ENCODE assay signal across 23 mouse cellular contexts in the genomic region with DNA sequence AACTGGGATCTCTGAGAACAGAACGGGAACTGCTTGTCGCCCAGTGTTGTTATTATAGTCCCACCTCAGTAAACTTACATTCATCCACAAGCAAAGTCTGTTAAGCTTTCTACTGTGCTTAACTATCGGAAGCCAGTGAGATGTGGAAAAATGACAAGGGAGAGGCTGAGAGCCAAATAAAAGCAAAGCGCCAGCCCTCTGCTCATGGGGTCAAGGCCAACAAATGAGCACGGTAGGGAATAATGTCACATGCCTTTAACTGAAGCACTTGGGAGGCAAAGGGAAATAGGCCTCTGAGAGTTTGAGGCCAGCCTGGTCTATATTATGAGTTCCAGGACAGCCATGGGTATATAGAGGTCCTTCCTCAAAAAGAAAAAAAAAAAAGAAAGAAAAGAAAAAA. TPM values are rescaled to one million over a fixed set of nuclear protein-coding genes. Genes with fewer than 3 reads are reported as not detected.
DNase-seq lines count a peak whose midpoint lies in the region; ATAC-seq and TF ChIP-seq lines count a peak whose summit lies in the region.
"Had no signal": no experiment of that assay in that cellular context is flagged by ENCODE, and none has a peak within 500 bp of the region (broad histone marks: within the 10 kb centered on the region; RNA-seq: fewer than 3 reads in every experiment).

No protein-coding gene starts in this region.

- H3K4me1 ChIP-seq in kidney, embryonic 16.5 days (ENCODE audit: insufficient read depth, low read length) = no peaks in the 10 kb centered on the region
- H3K4me1 ChIP-seq in intestine, postnatal 0 days (replicated peaks; ENCODE audit: control insufficient read depth, insufficient read depth, low read length) = no peaks in the 10 kb centered on the region
- H3K4me1 ChIP-seq: embryonic facial prominence, embryonic 10.5 days; forebrain, embryonic 10.5 days; hindbrain, embryonic 13.5 days; limb, embryonic 12.5 days; liver, embryonic 12.5 days had no signal

- H3K36me3 ChIP-seq in kidney, embryonic 16.5 days (ENCODE audit: insufficient read depth, low read length) = no peaks in the 10 kb centered on the region
- H3K36me3 ChIP-seq in intestine, postnatal 0 days (ENCODE audit: control insufficient read depth, insufficient read depth) = no peaks in the 10 kb centered on the region
- H3K36me3 ChIP-seq: embryonic facial prominence, embryonic 10.5 days; forebrain, embryonic 10.5 days; hindbrain, embryonic 13.5 days; limb, embryonic 12.5 days; liver, embryonic 12.5 days had no signal

- 65% methylated on average over 5 of the region's 5 CpGs for WGBS in kidney, embryonic 16.5 days
- WGBS in intestine, postnatal 0 days = 65% methylated on average over 5 of the region's 5 CpGs

- no peaks in the 10 kb centered on the region for H3K9me3 ChIP-seq in kidney, embryonic 16.5 days (ENCODE audit: low read length)
- H3K9me3 ChIP-seq in intestine, postnatal 0 days (ENCODE audit: control insufficient read depth) = no peaks in the 10 kb centered on the region
- H3K9me3 ChIP-seq: embryonic facial prominence, embryonic 10.5 days; forebrain, embryonic 10.5 days; hindbrain, embryonic 13.5 days; limb, embryonic 12.5 days; liver, embryonic 12.5 days had no signal

- peaks cover 3% of the 10 kb centered on the region; the same call in 1 of the 2 replicates for H3K27me3 ChIP-seq in kidney, embryonic 16.5 days (ENCODE audit: insufficient read depth, low read length)
- H3K27me3 ChIP-seq in intestine, postnatal 0 days (replicated peaks; ENCODE audit: control insufficient read depth, insufficient read depth, low read length) = no peaks in the 10 kb centered on the region
- H3K27me3 ChIP-seq: liver, embryonic 12.5 days had no signal

- 0 out of 2 replicates have a peak, but pooled peaks have one; percentile 35 for ATAC-seq in kidney, embryonic 16.5 days (ENCODE audit: low FRiP score, low TSS enrichment)
- no peak for ATAC-seq in intestine, postnatal 0 days
- ATAC-seq: forebrain, postnatal 0 days; liver, embryonic 12.5 days had no signal

- TF ChIP-seq CTCF in intestine, postnatal 0 days (IDR thresholded peaks at IDR 0.05; ENCODE audit: low read depth) = no peak

- H3K4me3 ChIP-seq in kidney, embryonic 16.5 days (ENCODE audit: low read length) = no peak overlapping the region
- no peak overlapping the region for H3K4me3 ChIP-seq in intestine, postnatal 0 days (ENCODE audit: low read depth, low read length)
- H3K4me3 ChIP-seq: embryonic facial prominence, embryonic 10.5 days; forebrain, embryonic 10.5 days; heart, adult 2 months; hindbrain, embryonic 13.5 days; limb, embryonic 12.5 days; liver, embryonic 12.5 days had no signal

- no peak overlapping the region for H3K9ac ChIP-seq in kidney, embryonic 16.5 days (replicated peaks; ENCODE audit: low read length)
- no peak overlapping the region for H3K9ac ChIP-seq in intestine, postnatal 0 days (ENCODE audit: low read depth, low read length)
- H3K9ac ChIP-seq: forebrain, postnatal 0 days; hindbrain, embryonic 13.5 days; limb, embryonic 12.5 days; liver, embryonic 12.5 days had no signal

- peak; percentile 40 for DNase-seq in adrenal gland, adult 2 months
- no peak for DNase-seq in adrenal gland, postnatal 4 days (ENCODE audit: low spot score in 2 of 2)
- DNase-seq in kidney, adult 18-20 months = no peak
- DNase-seq in adrenal gland, postnatal 25 days = peak; percentile 18
- no peak for DNase-seq in gastrocnemius, postnatal 10 days
- DNase-seq: cerebellum, adult 9-11 months; forebrain, postnatal 0 days; gastrocnemius, postnatal 25 days; heart, adult 2 months; layer of hippocampus, postnatal 36 days; lung, adult 2 months; lung, postnatal 14 days; right cerebral cortex, adult 18-20 months; thymus, adult 2 months; thymus, postnatal 4 days had no signal

- H3K4me2 ChIP-seq in kidney, embryonic 16.5 days (replicated peaks; ENCODE audit: low read depth, low read length) = no peak overlapping the region
- no peak overlapping the region for H3K4me2 ChIP-seq in intestine, postnatal 0 days (replicated peaks; ENCODE audit: low read depth)
- H3K4me2 ChIP-seq: hindbrain, embryonic 13.5 days; limb, embryonic 12.5 days; liver, embryonic 12.5 days; midbrain, embryonic 11.5 days had no signal

- no peak overlapping the region for H3K27ac ChIP-seq in kidney, embryonic 16.5 days (ENCODE audit: low read length)
- no peak overlapping the region for H3K27ac ChIP-seq in intestine, postnatal 0 days (ENCODE audit: low read depth, low read length)
- H3K27ac ChIP-seq: embryonic facial prominence, embryonic 10.5 days; forebrain, embryonic 10.5 days; heart, adult 2 months; hindbrain, embryonic 13.5 days; limb, embryonic 12.5 days; liver, embryonic 12.5 days had no signal

RNA-seq across cellular contexts. Expression of a gene that starts 11.2 kb away (rescaled TPM):
- 10 to 100 TPM; 29.6 to 33.2 TPM for total RNA-seq in adrenal gland, adult 2 months (2021)
- polyA plus RNA-seq in adrenal gland, adult 2 months (2012; rRNA removed) = 9.4 and 15.1 TPM in 2 replicates
- 10 to 100 TPM; 20.5 to 22.3 TPM for total RNA-seq in adrenal gland, postnatal 4 days (2021)
- 8.9 and 9.0 TPM in 2 replicates for polyA plus RNA-seq in kidney, embryonic 16.5 days (2015; fragmentation: Nextera tagmentation; extraction: Ambion mirVana)
- total RNA-seq in adrenal gland, postnatal 25 days (2021) = 30.2 and 35.0 TPM in 2 replicates
- 10 to 100 TPM; 28.1 to 35.7 TPM for total RNA-seq in gastrocnemius, postnatal 10 days (2021)
- polyA plus RNA-seq in intestine, postnatal 0 days (2015; fragmentation: Nextera tagmentation; extraction: Ambion mirVana) = 6.3 and 6.7 TPM in 2 replicates

Comparison
In these comparisons a context has a peak if more than half of its experiments do, and no peak if none do; other contexts are left out.
1. DNase-seq: peak in adrenal gland, adult 2 months (single experiment) and adrenal gland, postnatal 25 days (single experiment); none in adrenal gland, postnatal 4 days (0 of 2), kidney, adult 18-20 months (single experiment) and gastrocnemius, postnatal 10 days (single experiment).